Mouse (Mus musculus) stomach, postnatal 0 days (tissue): Measurements from ENCODE around the gene Pappa. TPM values are rescaled to one million over a fixed set of nuclear protein-coding genes. Genes with fewer than 3 reads are reported as not detected.

Experiments
- ATAC-seq: fragments of 200-750 bp; cut with Nextera tagmentation; 2 replicates; pipeline ENCODE4 v1.8.0; 2017; ENCODE audit not compliant: low FRiP score, low TSS enrichment
- DNase-seq: peaks from one replicate; pipeline ENCODE4 v3.0.0-alpha.2; 2016; ENCODE audit warnings: low spot score
- H3K27ac ChIP-seq: fragments of 300-500 bp; sonication (generic); replicated peaks from 2 replicates; pipeline ENCODE4 v1.5.1; 2014; ENCODE audit warnings: mild to moderate bottlenecking, control low read depth
- H3K27me3 ChIP-seq: fragments of 300-500 bp; sonication (generic); 2 replicates; pipeline ENCODE4 v1.6.1; 2014; ENCODE audit warnings: low read length; ENCODE audit not compliant: control insufficient read depth, insufficient read depth
- H3K36me3 ChIP-seq: fragments of 300-500 bp; sonication (generic); 2 replicates; pipeline ENCODE4 v1.6.1; 2014; ENCODE audit warnings: low read length, mixed read lengths; ENCODE audit not compliant: control insufficient read depth, insufficient read depth
- H3K4me1 ChIP-seq: fragments of 300-500 bp; sonication (generic); replicated peaks from 2 replicates; pipeline ENCODE4 v1.6.1; 2014; ENCODE audit warnings: antibody characterized with exemption; ENCODE audit not compliant: control insufficient read depth, insufficient read depth
- H3K4me2 ChIP-seq: fragments of 300-500 bp; sonication (generic); replicated peaks from 2 replicates; pipeline ENCODE4 v1.6.1; 2014; ENCODE audit warnings: low read depth, mild to moderate bottlenecking, control low read depth, moderate library complexity
- H3K4me3 ChIP-seq: fragments of 300-500 bp; sonication (generic); 2 replicates; pipeline ENCODE4 v1.5.1; 2014; ENCODE audit warnings: low read depth, low read length, control low read depth
- H3K9ac ChIP-seq: fragments of 300-500 bp; sonication (generic); 2 replicates; pipeline ENCODE4 v1.6.1; 2014; ENCODE audit warnings: mild to moderate bottlenecking, low read length, control low read depth, mixed read lengths
- H3K9me3 ChIP-seq: fragments of 300-500 bp; sonication (generic); 2 replicates; pipeline ENCODE4 v1.6.1; 2016; ENCODE audit warnings: low read length; ENCODE audit not compliant: control insufficient read depth
- CTCF ChIP-seq: IDR thresholded peaks from 2 replicates; pipeline ENCODE4 v1.5.1; 2016; ENCODE audit warnings: antibody characterized with exemption, low read depth, mild to moderate bottlenecking, moderate library complexity
- EP300 ChIP-seq: optimal IDR thresholded peaks from 2 replicates; pipeline ENCODE3; 2016; ENCODE audit warnings: antibody characterized with exemption
- WGBS: fragments of 180-500 bp; shearing (Covaris S2); extraction: QIAGEN DNeasy Blood & Tissue Kit; methylation state at CpG from one replicate; pipeline ENCODE4 v1.1.7; 2014; 5-methylcytosine and 5-hydroxymethylcytosine counted together
- polyA plus RNA-seq: library from polyadenylated mRNA; unstranded; fragments of >200 nt; fragmentation: Nextera tagmentation; extraction: Ambion mirVana; gene quantifications from 2 replicates; pipeline ENCODE4 v1.2.1, GENCODE M21; 2015

The Pappa gene
- polyA plus RNA-seq, 1 experiment from 2014 or later = 0.72 TPM

DNA sequence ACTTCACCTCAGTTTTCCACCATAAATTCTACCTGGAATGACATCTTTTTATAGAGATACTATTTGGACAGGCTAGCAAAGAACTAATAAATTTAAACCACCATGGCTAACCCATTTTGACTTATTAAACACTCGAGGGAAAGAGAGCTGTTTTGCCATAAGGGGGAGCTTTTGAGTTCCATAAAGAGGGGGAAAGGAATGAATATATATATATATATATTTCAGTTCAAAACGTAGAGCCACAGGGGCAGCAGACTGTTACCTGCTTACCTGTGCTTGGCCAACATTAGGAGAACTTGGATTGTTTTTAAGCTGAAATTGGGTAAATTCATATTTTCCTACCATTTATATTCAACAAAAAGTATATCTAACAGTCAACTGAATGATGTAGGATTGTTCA is 1.1 kb upstream of the Pappa start:
- no peaks in the 10 kb centered on the region for H3K27me3 ChIP-seq
- H3K4me3 ChIP-seq = peak overlapping the region; percentile 58; the same call in 1 of the 2 replicates
- TF ChIP-seq EP300 = no peak
- peak; percentile 68 for TF ChIP-seq CTCF
- peaks cover 2% of the 10 kb centered on the region; the same call in 1 of the 2 replicates for H3K4me1 ChIP-seq
- ATAC-seq (no peak), DNase-seq (no peak)
- peak overlapping the region; percentile 82; the same call in 1 of the 2 replicates for H3K4me2 ChIP-seq
- H3K9me3 ChIP-seq = no peaks in the 10 kb centered on the region
- 0% methylated on average over 2 of the region's 2 CpGs for WGBS
- H3K27ac ChIP-seq = no peak overlapping the region
- H3K36me3 ChIP-seq = no peaks in the 10 kb centered on the region
- no peak overlapping the region for H3K9ac ChIP-seq

DNA sequence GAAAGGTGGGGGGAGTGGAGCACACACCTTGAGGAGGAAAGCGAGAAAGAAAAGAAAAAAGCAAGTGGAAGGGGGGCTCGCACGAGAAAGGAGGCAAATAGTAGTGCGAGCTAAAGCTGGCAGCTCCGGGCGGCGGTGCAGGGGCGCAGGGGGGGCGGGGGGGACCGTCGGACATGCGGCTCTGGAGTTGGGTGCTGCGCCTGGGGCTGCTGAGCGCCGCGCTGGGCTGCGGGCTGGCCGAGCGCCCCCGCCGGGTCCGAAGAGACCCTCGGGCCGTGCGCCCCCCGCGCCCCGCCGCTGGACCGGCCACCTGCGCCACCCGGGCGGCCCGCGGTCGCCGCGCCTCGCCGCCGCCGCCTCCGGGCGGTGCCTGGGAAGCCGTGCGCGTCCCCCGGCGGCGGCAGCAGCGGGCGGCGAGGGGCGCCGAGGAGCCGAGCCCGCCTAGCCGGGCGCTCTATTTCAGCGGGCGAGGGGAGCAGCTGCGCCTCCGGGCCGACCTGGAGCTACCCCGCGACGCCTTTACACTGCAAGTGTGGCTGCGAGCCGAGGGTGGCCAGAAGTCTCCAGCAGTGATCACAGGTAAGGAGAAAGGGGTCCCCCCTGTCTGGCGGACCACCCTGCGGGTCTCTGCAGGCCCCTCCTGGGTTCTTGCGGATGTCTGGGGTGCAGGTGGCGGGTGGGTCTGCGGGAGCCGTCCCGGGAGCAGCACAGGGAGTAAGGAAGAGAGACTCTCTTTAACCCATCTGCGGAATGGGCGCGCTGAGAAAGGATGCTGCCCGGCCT is 586 bp downstream of the Pappa start:
- Histone ChIP-seq H3K4me3 (peak overlapping the region; percentile 58), H3K4me2 (peak overlapping the region; percentile 82), H3K9ac (peak overlapping the region; percentile 72), H3K4me1 (peaks cover 2% of the 10 kb centered on the region; the same call in 1 of the 2 replicates), H3K36me3 (no peaks in the 10 kb centered on the region), H3K9me3 (no peaks in the 10 kb centered on the region), H3K27ac (peak overlapping the region; percentile 71), H3K27me3 (no peaks in the 10 kb centered on the region)
- peak; percentile 29 for DNase-seq
- WGBS = 1% methylated on average over 58 of the region's 80 CpGs
- TF ChIP-seq EP300 (no peak), CTCF (no peak)
- peak; percentile 31; the same call in 1 of the 2 replicates for ATAC-seq

- Histone ChIP-seq H3K4me3 (peak overlapping the region; percentile 58), H3K27ac (peak overlapping the region; percentile 71), H3K9me3 (no peaks in the 10 kb centered on the region), H3K4me1 (peaks cover 2% of the 10 kb centered on the region; the same call in 1 of the 2 replicates), H3K36me3 (no peaks in the 10 kb centered on the region), H3K4me2 (peak overlapping the region; percentile 82), H3K27me3 (no peaks in the 10 kb centered on the region), H3K9ac (peak overlapping the region; percentile 72)
- no peak for TF ChIP-seq EP300
- no peak for TF ChIP-seq CTCF
- DNase-seq (peak; percentile 56), ATAC-seq (peak; percentile 68; the same call in 1 of the 2 replicates)
- under 1% methylated on average over 30 of the region's 30 CpGs for WGBS
These were observed 1.7 kb downstream of the Pappa start for GRCm38 (mm10) chr4:65125341-65126332.

DNA sequence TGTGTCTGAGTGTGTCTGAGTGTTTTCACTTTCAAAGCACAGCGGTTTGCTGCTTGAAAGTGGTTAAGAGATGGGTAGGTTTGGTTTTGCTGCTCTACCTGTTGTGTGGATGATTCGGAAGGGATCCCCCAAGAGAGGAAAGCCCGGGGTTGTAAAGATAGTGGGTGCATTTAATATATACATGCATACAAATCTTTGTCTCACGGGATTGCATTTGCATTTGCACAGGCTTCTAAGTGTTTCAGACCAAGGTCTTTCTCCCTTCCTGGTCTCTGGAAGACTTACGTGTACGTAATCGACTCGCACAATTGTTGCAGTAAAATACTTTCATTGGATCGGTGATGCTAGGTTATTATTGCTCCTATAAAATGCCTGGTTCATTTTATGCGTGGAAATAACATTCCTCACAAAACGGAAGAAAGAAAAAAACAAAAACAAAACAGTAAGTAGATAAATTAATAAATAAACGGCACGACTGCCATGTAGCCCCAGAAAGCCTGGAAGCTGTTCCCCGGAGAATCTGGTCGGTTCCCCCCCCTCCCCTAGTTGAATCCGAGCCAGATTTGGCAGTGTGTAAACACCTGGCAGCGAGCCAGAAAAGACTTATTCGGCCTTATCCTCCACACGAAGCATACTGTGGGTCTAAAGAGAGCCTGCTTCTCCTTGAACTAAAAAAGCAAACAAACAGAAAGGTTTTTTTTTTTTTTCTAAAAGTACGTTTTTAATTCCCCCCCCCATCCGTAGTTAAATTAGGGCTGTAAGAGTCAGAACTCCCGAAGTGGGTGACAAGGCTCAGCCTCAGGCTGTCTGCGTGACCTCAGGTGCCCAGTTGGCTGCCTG is 2.7 kb downstream of the Pappa start:
- H3K27me3 ChIP-seq = no peaks in the 10 kb centered on the region
- no peaks in the 10 kb centered on the region for H3K9me3 ChIP-seq
- no peak for ATAC-seq
- H3K4me1 ChIP-seq = peaks cover 2% of the 10 kb centered on the region; the same call in 1 of the 2 replicates
- WGBS = 8% methylated on average over 23 of the region's 23 CpGs
- peak overlapping the region; percentile 58 for H3K4me3 ChIP-seq
- peak overlapping the region; percentile 72 for H3K9ac ChIP-seq
- H3K36me3 ChIP-seq = no peaks in the 10 kb centered on the region
- TF ChIP-seq CTCF (no peak), EP300 (no peak)
- peak overlapping the region; percentile 53; the same call in 1 of the 2 replicates for H3K27ac ChIP-seq
- DNase-seq = peak; percentile 65
- H3K4me2 ChIP-seq = peak overlapping the region; percentile 82

- Histone ChIP-seq H3K9me3 (no peaks in the 10 kb centered on the region), H3K27ac (no peak overlapping the region), H3K4me2 (peak overlapping the region; percentile 82), H3K4me3 (peak overlapping the region; percentile 58), H3K27me3 (no peaks in the 10 kb centered on the region), H3K4me1 (peaks cover 2% of the 10 kb centered on the region; the same call in 1 of the 2 replicates), H3K36me3 (no peaks in the 10 kb centered on the region), H3K9ac (no peak overlapping the region)
- WGBS = 39% methylated on average over 6 of the region's 6 CpGs
- no peak for TF ChIP-seq CTCF
- no peak for TF ChIP-seq EP300
- peak; percentile 37 for DNase-seq
- ATAC-seq = peak; percentile 24; the same call in 1 of the 2 replicates
These were observed 3.3 kb downstream of the Pappa start for GRCm38 (mm10) chr4:65127291-65127590.
